Mouse (Mus musculus) kidney, postnatal 36 days (tissue): ENCODE results near the gene Fzr1.

Experiments
- DNase-seq, 2 experiments: peaks; one replicate each; pipeline ENCODE4 v3.0.0; 2021 to 2022; ENCODE audit warnings: mixed read lengths in 2 of 2

The Fzr1 gene

GRCm38 (mm10) chr10:81327959-81328358, 50.4 kb downstream of the Fzr1 start:
- DNase-seq: peak; percentile 65 to 71

GRCm38 (mm10) chr10:81326858-81327257, 51.5 kb downstream of the Fzr1 start:
- DNase-seq: peak; percentile 74 to 81

- no peak for DNase-seq
Observed at GRCm38 (mm10) chr10:81325781-81326180, 52.5 kb downstream of the Fzr1 start.

GRCm38 (mm10) chr10:81325176-81325575, 53.1 kb downstream of the Fzr1 start:
- no peak for DNase-seq

GRCm38 (mm10) chr10:81323791-81324530, 54.4 kb downstream of the Fzr1 start:
- no peak for DNase-seq

- no peak for DNase-seq
Observed at GRCm38 (mm10) chr10:81323141-81323775, 55.1 kb downstream of the Fzr1 start.

GRCm38 (mm10) chr10:81322444-81322843, 55.9 kb downstream of the Fzr1 start:
- no peak for DNase-seq

- no peak for DNase-seq
Observed at GRCm38 (mm10) chr10:81321436-81321835, 56.9 kb downstream of the Fzr1 start.

- DNase-seq: peak; percentile 99 to 100
Observed at GRCm38 (mm10) chr10:81320550-81321347, 57.6 kb downstream of the Fzr1 start, which contains the start of gene Cactin. TSS of gene Cactin (plus strand) at chr10:81321103.

- peak in 1 of 2 experiments; percentile 97 for DNase-seq
Observed at GRCm38 (mm10) chr10:81319741-81320549, 58.4 kb downstream of the Fzr1 start.

GRCm38 (mm10) chr10:81319330-81319699, 59.0 kb downstream of the Fzr1 start:
- peak in 1 of 2 experiments; percentile 52 for DNase-seq

GRCm38 (mm10) chr10:81318589-81319329, 59.6 kb downstream of the Fzr1 start:
- DNase-seq: peak in 1 of 2 experiments; percentile 63

GRCm38 (mm10) chr10:81317273-81317672, 61.0 kb downstream of the Fzr1 start:
- peak; percentile 75 to 80 for DNase-seq

- DNase-seq: peak in 1 of 2 experiments; percentile 69
Observed at GRCm38 (mm10) chr10:81316338-81317060, 61.8 kb downstream of the Fzr1 start.
